Mouse (Mus musculus) small intestine, adult 10 weeks (tissue): ENCODE results near the gene Myo1g. TPM values are rescaled to one million over a fixed set of nuclear protein-coding genes. Genes with fewer than 3 reads are reported as not detected.

Experiments used
- polyA plus RNA-seq: library from polyadenylated mRNA; stranded (reverse); fragments of 350-450 nt; fragmentation: Illumina TruSeq; extraction: RNeasy Lipid Tissue Mini Kit (QIAGEN cat#74804); gene quantifications from one replicate; pipeline ENCODE4 v1.2.3, GENCODE M21; 2014; ENCODE audit warnings: low replicate concordance

Myo1g gene
- polyA plus RNA-seq: 0.30 TPM

DNA sequence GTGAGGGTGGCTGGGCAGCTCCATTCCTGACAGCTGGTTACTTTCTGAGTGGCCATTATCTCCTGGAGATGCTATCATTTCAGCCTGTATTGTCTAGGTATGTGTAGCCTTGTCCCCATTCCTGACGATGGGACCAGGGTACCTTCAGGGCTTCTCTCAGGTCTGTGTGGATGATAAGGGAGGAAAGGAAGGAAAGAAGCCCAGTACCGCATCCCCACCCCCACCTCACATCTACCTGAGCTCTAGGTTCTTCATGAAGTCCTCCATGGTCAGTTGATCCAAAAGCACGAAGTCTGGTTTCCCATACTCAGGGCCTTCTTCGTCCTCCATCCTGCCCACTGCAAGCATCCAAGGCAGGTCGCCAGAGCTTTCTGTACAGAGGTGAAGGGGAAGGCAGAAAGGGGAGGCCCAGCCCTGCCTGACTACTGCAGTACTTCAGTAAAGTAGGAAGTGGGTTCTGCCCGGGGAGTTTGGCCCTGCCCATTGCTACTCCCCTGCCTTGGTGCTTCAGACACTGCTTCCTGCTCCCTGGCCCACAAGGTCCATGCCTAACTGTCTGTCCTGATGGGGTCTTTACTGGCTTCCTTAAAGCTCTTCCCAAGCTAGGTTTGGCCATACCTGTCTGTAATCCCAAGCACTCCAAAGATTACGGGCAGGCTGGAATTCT, at the start of gene Myo1g:
Gene Myo1g, minus strand, starts transcription at position 459 of the 667 bp plus-strand sequence.

GRCm38 (mm10) chr11:6546205-6547013, 25.6 kb upstream of the Myo1g start, which contains the start of gene Ccm2:
Gene Ccm2, plus strand, starts transcription at chr11:6546887.

GRCm38 (mm10) chr11:6475867-6476484, 44.8 kb downstream of the Myo1g start, which contains the start of gene Purb:
Gene Purb, minus strand, starts transcription at chr11:6475917.

Other genes starting within 250 kb of the Myo1g start
- 104 TPM for gene Tmed4, start 246.1 kb downstream of the Myo1g start, polyA plus RNA-seq
- 150 TPM for gene Ogdh, start 229.3 kb downstream of the Myo1g start, polyA plus RNA-seq
- 0.63 TPM for gene Zmiz2, start 131.9 kb downstream of the Myo1g start, polyA plus RNA-seq
- 431 TPM for gene Ppia, start 105.5 kb downstream of the Myo1g start, polyA plus RNA-seq
- 18.7 TPM for gene H2afv, start 76.5 kb downstream of the Myo1g start, polyA plus RNA-seq
- gene Purb, start 45.0 kb downstream of the Myo1g start, polyA plus RNA-seq: 147 TPM
- 0.82 TPM for gene Ccm2, start 25.9 kb upstream of the Myo1g start, polyA plus RNA-seq
- not detected for gene Nacad, start 85.1 kb upstream of the Myo1g start, polyA plus RNA-seq
- 1.0 TPM for gene Tbrg4, start 105.1 kb upstream of the Myo1g start, polyA plus RNA-seq
- gene Wap, start 117.7 kb upstream of the Myo1g start, polyA plus RNA-seq: not detected
- gene Ramp3, start 137.6 kb upstream of the Myo1g start, polyA plus RNA-seq: not detected